Mouse (Mus musculus) embryonic facial prominence, embryonic 14.5 days (tissue): ENCODE measurements around the gene Gng2. TPM values are rescaled to one million over a fixed set of nuclear protein-coding genes. Genes with fewer than 3 reads are reported as not detected.

Experiments used
- ATAC-seq: fragments of 200-750 bp; cut with Nextera tagmentation; 2 replicates; pipeline ENCODE4 v1.8.0; 2017; ENCODE audit warnings: low read depth, moderate number of reproducible peaks, moderate TSS enrichment
- DNase-seq: peaks from one replicate; pipeline ENCODE4 v3.0.0-alpha.2; 2015; ENCODE audit warnings: low spot score
- H3K27ac ChIP-seq: fragments of 300-500 bp; sonication (generic); replicated peaks from 2 replicates; pipeline ENCODE4 v1.5.1; 2014; ENCODE audit warnings: low read depth, mild to moderate bottlenecking, low read length, moderate library complexity
- H3K27me3 ChIP-seq: fragments of 300-500 bp; sonication (generic); replicated peaks from 2 replicates; pipeline ENCODE4 v1.6.1; 2014; ENCODE audit warnings: low read length; ENCODE audit not compliant: control insufficient read depth, insufficient read depth
- H3K36me3 ChIP-seq: fragments of 300-500 bp; sonication (generic); 2 replicates; pipeline ENCODE4 v1.6.1; 2014; ENCODE audit warnings: low read length, mixed read lengths; ENCODE audit not compliant: control insufficient read depth, insufficient read depth
- H3K4me1 ChIP-seq: fragments of 300-500 bp; sonication (generic); 2 replicates; pipeline ENCODE4 v1.6.1; 2014; ENCODE audit warnings: antibody characterized with exemption, low read length; ENCODE audit not compliant: control insufficient read depth, insufficient read depth
- H3K4me2 ChIP-seq: fragments of 300-500 bp; sonication (generic); 2 replicates; pipeline ENCODE4 v1.6.1; 2014; ENCODE audit warnings: low read depth, mild to moderate bottlenecking, low read length, moderate library complexity, mixed read lengths
- H3K4me3 ChIP-seq: fragments of 300-500 bp; sonication (generic); 2 replicates; pipeline ENCODE4 v1.5.1; 2014; ENCODE audit warnings: low read depth, mild to moderate bottlenecking, low read length
- H3K9ac ChIP-seq: fragments of 300-500 bp; sonication (generic); 2 replicates; pipeline ENCODE4 v1.6.1; 2014; ENCODE audit warnings: low read depth, mild to moderate bottlenecking, low read length, moderate library complexity, mixed read lengths
- H3K9me3 ChIP-seq: fragments of 300-500 bp; sonication (generic); 2 replicates; pipeline ENCODE4 v1.6.1; 2016; ENCODE audit warnings: low read length; ENCODE audit not compliant: control insufficient read depth
- WGBS: fragments of 180-500 bp; shearing (Covaris S2); extraction: QIAGEN DNeasy Blood & Tissue Kit; methylation state at CpG from one replicate; pipeline ENCODE4 v1.1.7; 2014; 5-methylcytosine and 5-hydroxymethylcytosine counted together
- polyA plus RNA-seq: library from polyadenylated mRNA; unstranded; fragments of >200 nt; fragmentation: Nextera tagmentation; extraction: Ambion mirVana; gene quantifications from 2 replicates; pipeline ENCODE4 v1.2.1, GENCODE M21; 2014

Gng2 gene
- polyA plus RNA-seq, 1 experiment from 2014 or later, result 59.3 TPM

GRCm38 (mm10) chr14:19858279-19858678, 119.1 kb downstream of the Gng2 start:
- Histone ChIP-seq H3K4me1 (no peaks in the 10 kb centered on the region), H3K9ac (no peak overlapping the region), H3K27ac (no peak overlapping the region), H3K4me2 (no peak overlapping the region), H3K36me3 (no peaks in the 10 kb centered on the region), H3K9me3 (0 out of 2 replicates have a peak, but pooled peaks cover 3% of the 10 kb centered on the region), H3K4me3 (no peak overlapping the region), H3K27me3 (no peaks in the 10 kb centered on the region)
- 80% methylated on average over 2 of the region's 2 CpGs for WGBS
- ATAC-seq, result no peak
- DNase-seq, result no peak

- ATAC-seq, result no peak
- Histone ChIP-seq H3K9me3 (0 out of 2 replicates have a peak, but pooled peaks cover 3% of the 10 kb centered on the region), H3K27ac (no peak overlapping the region), H3K4me1 (no peaks in the 10 kb centered on the region), H3K4me2 (no peak overlapping the region), H3K9ac (no peak overlapping the region), H3K27me3 (no peaks in the 10 kb centered on the region), H3K4me3 (no peak overlapping the region), H3K36me3 (no peaks in the 10 kb centered on the region)
- no peak for DNase-seq
- 38% methylated on average over 3 of the region's 3 CpGs for WGBS
These were observed 124.0 kb downstream of the Gng2 start for GRCm38 (mm10) chr14:19853471-19853870.

GRCm38 (mm10) chr14:19839600-19840332, 137.7 kb downstream of the Gng2 start:
- H3K9ac ChIP-seq, result peak overlapping the region; percentile 49
- H3K9me3 ChIP-seq, result no peaks in the 10 kb centered on the region
- no peaks in the 10 kb centered on the region for H3K36me3 ChIP-seq
- no peak overlapping the region for H3K27ac ChIP-seq
- H3K4me2 ChIP-seq, result peak overlapping the region; percentile 54
- no peaks in the 10 kb centered on the region for H3K4me1 ChIP-seq
- ATAC-seq (peak; percentile 37; the same call in 1 of the 2 replicates), DNase-seq (peak; percentile 63)
- WGBS, result 24% methylated on average over 15 of the region's 15 CpGs
- H3K4me3 ChIP-seq, result peak overlapping the region; percentile 22
- no peaks in the 10 kb centered on the region for H3K27me3 ChIP-seq

- H3K4me3 ChIP-seq, result no peak overlapping the region
- no peak overlapping the region for H3K9ac ChIP-seq
- WGBS, result 84% methylated on average over 3 of the region's 3 CpGs
- H3K9me3 ChIP-seq, result no peaks in the 10 kb centered on the region
- no peaks in the 10 kb centered on the region for H3K36me3 ChIP-seq
- no peak overlapping the region for H3K27ac ChIP-seq
- no peak for ATAC-seq
- no peaks in the 10 kb centered on the region for H3K27me3 ChIP-seq
- DNase-seq, result no peak
- H3K4me1 ChIP-seq, result no peaks in the 10 kb centered on the region
- no peak overlapping the region for H3K4me2 ChIP-seq
These were observed 141.1 kb downstream of the Gng2 start for GRCm38 (mm10) chr14:19836289-19836688.

GRCm38 (mm10) chr14:19825481-19825880, 151.9 kb downstream of the Gng2 start:
- ATAC-seq (peak; percentile 4; the same call in 1 of the 2 replicates), DNase-seq (peak; percentile 77)
- Histone ChIP-seq H3K9me3 (0 out of 2 replicates have a peak, but pooled peaks cover 4% of the 10 kb centered on the region), H3K9ac (no peak overlapping the region), H3K27me3 (no peaks in the 10 kb centered on the region), H3K4me2 (no peak overlapping the region), H3K36me3 (peaks cover 14% of the 10 kb centered on the region), H3K27ac (no peak overlapping the region), H3K4me1 (peaks cover 5% of the 10 kb centered on the region), H3K4me3 (no peak overlapping the region)
- 56% methylated on average over 11 of the region's 11 CpGs for WGBS

- H3K4me1 ChIP-seq, result peaks cover 5% of the 10 kb centered on the region
- H3K27ac ChIP-seq, result peak within 1 kb of the TSS; percentile 82
- DNase-seq (peak; percentile 98), ATAC-seq (peak; percentile 98)
- no peaks in the 10 kb centered on the region for H3K27me3 ChIP-seq
- H3K4me3 ChIP-seq, result peak within 1 kb of the TSS; percentile 97
- H3K4me2 ChIP-seq, result peak within 1 kb of the TSS; percentile 85
- H3K9me3 ChIP-seq, result 0 out of 2 replicates have a peak, but pooled peaks cover 4% of the 10 kb centered on the region
- under 1% methylated on average over 73 of the region's 80 CpGs for WGBS
- H3K9ac ChIP-seq, result peak within 1 kb of the TSS; percentile 94
- peaks cover 32% of the 10 kb centered on the region for H3K36me3 ChIP-seq
These were observed 153.9 kb downstream of the Gng2 start, which contains the start of gene Rtraf for GRCm38 (mm10) chr14:19823321-19824142. Gene Rtraf (minus strand): TSS chr14:19823824.

Other genes with a start within 250 kb of the Gng2 start
- 152 and 174 TPM in 2 replicates for gene Nid2, start 226.4 kb downstream of the Gng2 start, polyA plus RNA-seq
- 255 and 258 TPM in 2 replicates for gene Rtraf, start 153.8 kb downstream of the Gng2 start, polyA plus RNA-seq
- 14.2 and 14.6 TPM in 2 replicates for gene Saysd1, start 160.9 kb upstream of the Gng2 start, polyA plus RNA-seq
- 4.4 and 4.9 TPM in 2 replicates for gene Kcnk5, start 204.2 kb upstream of the Gng2 start, polyA plus RNA-seq